Mouse (Mus musculus) stomach, postnatal 0 days (tissue): ENCODE measurements around the gene Sephs2.

Experiments
- CTCF ChIP-seq: IDR thresholded peaks from 2 replicates; pipeline ENCODE4 v1.5.1; 2016; ENCODE audit warnings: antibody characterized with exemption, low read depth, mild to moderate bottlenecking, moderate library complexity
- EP300 ChIP-seq: optimal IDR thresholded peaks from 2 replicates; pipeline ENCODE3; 2016; ENCODE audit warnings: antibody characterized with exemption

GRCm38 (mm10) chr7:127290142-127290541 lies 16.3 kb upstream of the Sephs2 start:
- TF ChIP-seq CTCF (no peak), EP300 (no peak)
